Mouse (Mus musculus) erythroid progenitor cell, adult 5-6 weeks (primary cell): ENCODE measurements around the gene Arhgef17. TPM values are rescaled to one million over a fixed set of nuclear protein-coding genes. Genes with fewer than 3 reads are reported as not detected.

Experiments used
- ATAC-seq: replicated peaks from 2 replicates; pipeline ENCODE4 v1.8.0; 2016; ENCODE audit warnings: moderate number of reproducible peaks, mild to moderate bottlenecking, moderate TSS enrichment, inconsistent platforms; ENCODE audit not compliant: poor library complexity, low FRiP score, severe bottlenecking
- total RNA-seq, 2 experiments: library from RNA; stranded (forward) in 1 of 2; stranded (reverse) in 1 of 2; fragments of 150-400 nt in 1 of 2; fragments of 186-747, 209-891 nt in 1 of 2; gene quantifications; 2 replicates each; pipeline versions ENCODE4 v1.2.3 to v1.2.4; 2015 to 2017; ENCODE audit warnings: low replicate concordance in 2 of 2

The Arhgef17 gene
- total RNA-seq (2015; ENCODE audit: low replicate concordance) (0.42 TPM in 1 of 2 replicates, not detected in the other), total RNA-seq (2017; ENCODE audit: low replicate concordance) (0.08 TPM in 1 of 2 replicates, not detected in the other)

GRCm38 (mm10) chr7:100931926-100932480, at the start of gene Arhgef17:
Gene Arhgef17 (minus strand): TSS chr7:100932107.
- no peak for ATAC-seq

- ATAC-seq = peak; percentile 20; the same call in 1 of the 2 replicates
These were observed 47.3 kb upstream of the Arhgef17 start for GRCm38 (mm10) chr7:100979175-100979574.

- ATAC-seq = no peak
These were observed 46.3 kb upstream of the Arhgef17 start for GRCm38 (mm10) chr7:100978171-100978570.

GRCm38 (mm10) chr7:100974135-100974903, 42.4 kb upstream of the Arhgef17 start, which contains the start of gene P2ry6:
Gene P2ry6 (minus strand): TSS chr7:100974649.
- no peak for ATAC-seq

- no peak for ATAC-seq
These were observed 41.0 kb upstream of the Arhgef17 start for GRCm38 (mm10) chr7:100972875-100973274.

GRCm38 (mm10) chr7:100968874-100969659, 37.2 kb upstream of the Arhgef17 start:
- no peak for ATAC-seq

GRCm38 (mm10) chr7:100968376-100968775, 36.5 kb upstream of the Arhgef17 start:
- ATAC-seq = no peak

GRCm38 (mm10) chr7:100967850-100968249, 35.9 kb upstream of the Arhgef17 start:
- no peak for ATAC-seq

GRCm38 (mm10) chr7:100966014-100966413, 34.1 kb upstream of the Arhgef17 start:
- ATAC-seq = no peak

- ATAC-seq = peak; percentile 54; the same call in 1 of the 2 replicates
These were observed 33.2 kb upstream of the Arhgef17 start for GRCm38 (mm10) chr7:100965079-100965478.

- no peak for ATAC-seq
These were observed 32.3 kb upstream of the Arhgef17 start for GRCm38 (mm10) chr7:100964242-100964641.

GRCm38 (mm10) chr7:100963381-100963780, 31.5 kb upstream of the Arhgef17 start:
- ATAC-seq = no peak

GRCm38 (mm10) chr7:100961146-100961545, 29.2 kb upstream of the Arhgef17 start:
- ATAC-seq = no peak

- no peak for ATAC-seq
These were observed 28.6 kb upstream of the Arhgef17 start for GRCm38 (mm10) chr7:100960462-100960861.

- no peak for ATAC-seq
These were observed 26.5 kb upstream of the Arhgef17 start for GRCm38 (mm10) chr7:100958426-100958825.

GRCm38 (mm10) chr7:100952686-100953085, 20.8 kb upstream of the Arhgef17 start:
- no peak for ATAC-seq

GRCm38 (mm10) chr7:100951903-100952302, 20.0 kb upstream of the Arhgef17 start:
- ATAC-seq = no peak

GRCm38 (mm10) chr7:100950481-100951010, 18.6 kb upstream of the Arhgef17 start:
- no peak for ATAC-seq

- ATAC-seq = no peak
These were observed 18.1 kb upstream of the Arhgef17 start for GRCm38 (mm10) chr7:100950031-100950430.

GRCm38 (mm10) chr7:100944738-100945137, 12.8 kb upstream of the Arhgef17 start:
- no peak for ATAC-seq
